8 mouse cellular contexts compared by ENCODE assay signal in genomic region chr10:86498051-86498672, GRCm38 (mm10). TPM values are rescaled to one million over a fixed set of nuclear protein-coding genes. Genes with fewer than 3 reads are reported as not detected.
A peak's percentile ranks its signal among the peaks of the same experiment; 100 is the strongest.
DNase-seq lines count a peak whose midpoint lies in the region; ATAC-seq and TF ChIP-seq lines count a peak whose summit lies in the region.

No protein-coding gene starts in this region.

- H3K27ac ChIP-seq in CH12.LX (ENCODE audit: insufficient read depth, low read depth), result peak overlapping the region; percentile 10; the same call in 1 of the 2 replicates
- H3K27ac ChIP-seq in embryonic fibroblast, embryonic 13.5 days (ENCODE audit: insufficient read depth, low read length), result no peak overlapping the region

- 2% methylated on average over 12 of the region's 12 CpGs for WGBS in large intestine, adult 2 months
- 4% methylated on average over 12 of the region's 12 CpGs for WGBS in lung, adult 2 months

- peaks cover 0 to 21% of the 10 kb centered on the region in 2 experiments for H3K36me3 ChIP-seq in CH12.LX (replicated peaks in 1 of 2; ENCODE audit: control insufficient read depth in 1 of 2, insufficient read depth in 1 of 2, low read length in 1 of 2)

- peaks cover 2% of the 10 kb centered on the region for H3K79me2 ChIP-seq in CH12.LX (replicated peaks; ENCODE audit: control insufficient read depth, extremely low read depth, insufficient read depth, poor library complexity, severe bottlenecking)

- no peak for TF ChIP-seq POLR2A in CH12.LX (IDR thresholded peaks at IDR 0.05; ENCODE audit: low read depth, low read length)
- TF ChIP-seq POLR2A in embryonic fibroblast, embryonic 13.5 days (IDR thresholded peaks at IDR 0.05; ENCODE audit: low read depth, low read length), result no peak
- TF ChIP-seq POLR2A in lung, adult 2 months (IDR thresholded peaks at IDR 0.05; ENCODE audit: borderline replicate concordance, extremely low read depth, low read depth, low read length), result no peak

- in situ Hi-C loops in CH12.LX (cut with MboI; ENCODE audit: low pct_ligation_motif_present, low pct_unique_long_range_greater_than_20kb, low sequenced_read_pairs), result no loop called here

- no peak for TF ChIP-seq EP300 in CH12.LX (IDR thresholded peaks at IDR 0.05; ENCODE audit: low read length)

- H3K4me2 ChIP-seq in CH12.LX (ENCODE audit: insufficient read depth, low read depth, poor library complexity, severe bottlenecking), result peak overlapping the region; percentile 69

- dilution Hi-C loops in CH12.LX (cut with MboI; ENCODE audit: extremely low pct_ligation_motif_present, extremely low pct_unique_long_range_greater_than_20kb, low sequenced_read_pairs), result no loop called here

- peaks cover 17 to 53% of the 10 kb centered on the region in 2 experiments for H3K4me1 ChIP-seq in CH12.LX (ENCODE audit: control insufficient read depth in 1 of 2, insufficient read depth in 2 of 2)
- H3K4me1 ChIP-seq in embryonic fibroblast, embryonic 13.5 days (ENCODE audit: control insufficient read depth, insufficient read depth, low read length), result no peaks in the 10 kb centered on the region
- no peaks in the 10 kb centered on the region for H3K4me1 ChIP-seq in lung, adult 2 months (ENCODE audit: control insufficient read depth, insufficient read depth, low read length)

- peaks cover 3% of the 10 kb centered on the region for H3K9me3 ChIP-seq in CH12.LX (replicated peaks; ENCODE audit: low read length)

- H3K9ac ChIP-seq in CH12.LX (ENCODE audit: insufficient read depth, low read depth), result peak overlapping the region; percentile 73

- no peak for ATAC-seq in erythroid progenitor cell, adult 5-6 weeks (replicated peaks; ENCODE audit: low FRiP score, poor library complexity, severe bottlenecking)

- intact Hi-C loops in heart, postnatal 36 days (cut with DNase I), result no loop called here

- H3K4me3 ChIP-seq in CH12.LX (replicated peaks in 1 of 3; ENCODE audit: low read depth in 2 of 3, low read length in 2 of 3, poor library complexity in 1 of 3), result peak overlapping the region; percentile 64 to 67 (median 66)
- peak overlapping the region; percentile 52 for H3K4me3 ChIP-seq in embryonic fibroblast, embryonic 13.5 days (ENCODE audit: insufficient read depth, low read length)
- peak overlapping the region; percentile 67 for H3K4me3 ChIP-seq in lung, adult 2 months (replicated peaks; ENCODE audit: extremely low read depth, low read depth, low read length)

- TF ChIP-seq RAD21 in CH12.LX (IDR thresholded peaks at IDR 0.05; ENCODE audit: low read depth, low read length), result no peak

- H3K27me3 ChIP-seq in CH12.LX (replicated peaks), result no peaks in the 10 kb centered on the region

- no peak for TF ChIP-seq CTCF in CH12.LX (conservative IDR thresholded peaks at IDR 0.05 in 1 of 2, IDR thresholded peaks at IDR 0.05 in 1 of 2; ENCODE audit: low read depth in 2 of 2, low read length in 2 of 2)
- no peak for TF ChIP-seq CTCF in embryonic fibroblast, embryonic 13.5 days (IDR thresholded peaks at IDR 0.05; ENCODE audit: borderline replicate concordance, insufficient read depth, low read length)
- no peak for TF ChIP-seq CTCF in lung, adult 2 months (IDR thresholded peaks at IDR 0.05; ENCODE audit: insufficient read depth, low read length)

- DNase-seq in CH12.LX (ENCODE audit: extremely low read depth), result no peak
- peak; percentile 23 for DNase-seq in adipocyte (ENCODE audit: low spot score)
- DNase-seq in heart, postnatal 36 days, result peak; percentile 3 to 11
- DNase-seq in large intestine, adult 2 months (ENCODE audit: low read depth, low spot score), result peak; percentile 31
- no peak for DNase-seq in lung, adult 2 months
- DNase-seq in retina, postnatal 1 day, result peak; percentile 75

TF ChIP-seq in CH12.LX, 34 proteins besides CTCF, POLR2A, EP300 and RAD21:
- TF ChIP-seq CHD1 (IDR thresholded peaks at IDR 0.05; ENCODE audit: low read depth, low read length), result 0 out of 2 replicates have a peak, but pooled peaks have one; percentile 33
- no peak for TF ChIP-seq CHD2 (IDR thresholded peaks at IDR 0.05; ENCODE audit: low read length)
- no peak for TF ChIP-seq UBTF (IDR thresholded peaks at IDR 0.05; ENCODE audit: low read depth, low read length)
- no peak for TF ChIP-seq JUN (IDR thresholded peaks at IDR 0.05; ENCODE audit: insufficient read depth, low read depth, low read length)
- no peak for TF ChIP-seq MYC (IDR thresholded peaks at IDR 0.05; ENCODE audit: low read depth, low read length)
- no peak for TF ChIP-seq ZNF384 (IDR thresholded peaks at IDR 0.05; ENCODE audit: low read depth, low read length)

RNA-seq across cellular contexts. Expression of gene Syn3, which starts 0.5 kb away (rescaled TPM):
- total RNA-seq in CH12.LX (2012; rRNA removed) (3.7 and 8.9 TPM in 2 replicates), CH12.LX (2014; rRNA removed) (2.6 and 2.8 TPM in 2 replicates)
- 5.6 and 5.9 TPM in 2 replicates for polyA plus RNA-seq in CH12.LX (2012; ENCODE audit: insufficient read length, low read depth)
- 0.80 and 1.4 TPM in 2 replicates for polyA plus RNA-seq in embryonic fibroblast, embryonic 13.5 days (2011; ENCODE audit: insufficient read length, low read depth, missing spikeins)
- total RNA-seq in heart, postnatal 36 days (2021), result under 1 TPM; 0.22 to 0.39 TPM
- polyA plus RNA-seq in large intestine, adult 2 months (2012; rRNA removed), result 0.70 and 0.89 TPM in 2 replicates
- polyA plus RNA-seq in lung, adult 2 months (2012; rRNA removed), result 0.77 and 1.1 TPM in 2 replicates
- total RNA-seq in erythroid progenitor cell, adult 5-6 weeks (2015; ENCODE audit: low replicate concordance), result not detected in 2 replicates
- total RNA-seq in erythroid progenitor cell, adult 5-6 weeks (2017; ENCODE audit: low replicate concordance), result not detected in 2 replicates

Comparison
In these comparisons a context has a peak if more than half of its experiments do, and no peak if none do; other contexts are left out.
1. DNase-seq: peak in adipocyte (single experiment), heart, postnatal 36 days (2 of 2), large intestine, adult 2 months (single experiment) and retina, postnatal 1 day (single experiment); none in CH12.LX (single experiment) and lung, adult 2 months (single experiment).
2. Peak in every context shown above with its lines, with median percentiles within 50 percentile points of each other: H3K4me3 ChIP-seq.